Mouse (Mus musculus): ENCODE data around the gene Abr. TPM values are rescaled to one million over a fixed set of nuclear protein-coding genes. Genes with fewer than 3 reads are reported as not detected.

Abr gene
- total RNA-seq, 2 experiments from 2014 or later: 439 to 452 TPM

DNA sequence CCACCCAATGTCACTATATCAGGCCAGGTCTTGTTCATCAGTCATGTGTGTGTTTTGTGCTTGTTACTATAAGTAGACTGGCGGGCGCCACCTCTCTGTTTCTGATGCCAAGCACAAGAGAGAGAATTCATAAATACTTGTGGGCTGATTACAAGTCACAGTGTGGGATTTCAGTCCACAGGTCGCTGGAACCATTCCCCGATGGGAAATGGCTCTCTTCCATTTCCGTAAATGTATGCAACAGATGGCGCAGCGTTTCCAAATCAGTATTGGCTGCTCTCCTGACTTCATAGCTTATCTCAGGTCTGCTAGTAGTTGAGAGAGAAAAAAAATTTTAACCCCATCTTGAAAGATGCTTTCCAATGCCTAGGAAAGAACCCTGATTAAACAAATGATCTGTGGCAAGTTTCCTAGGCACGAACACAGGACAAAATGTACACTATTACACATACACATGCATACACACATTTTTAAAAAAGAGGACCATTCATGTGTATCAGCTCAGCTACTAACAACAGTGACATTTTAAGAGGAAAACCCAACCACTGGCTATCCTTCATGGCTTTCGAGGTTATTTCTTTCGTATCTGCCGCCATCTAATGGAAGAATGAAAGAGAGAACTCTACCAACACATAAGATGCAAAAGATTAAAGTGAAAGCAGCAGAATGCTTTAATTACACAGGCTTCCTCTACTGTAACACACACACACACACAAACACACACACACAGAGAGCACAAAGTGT is 222.4 kb downstream of the Abr start:
- no peak for DNase-seq (ENCODE audit: low spot score in 2 of 2)
- intact Hi-C loops (cut with DNase I): loop anchor here (1.0 to 5.0 kb wide), 2 partner anchors 127 to 146 kb away; no protein-coding TSS in a partner anchor

DNA sequence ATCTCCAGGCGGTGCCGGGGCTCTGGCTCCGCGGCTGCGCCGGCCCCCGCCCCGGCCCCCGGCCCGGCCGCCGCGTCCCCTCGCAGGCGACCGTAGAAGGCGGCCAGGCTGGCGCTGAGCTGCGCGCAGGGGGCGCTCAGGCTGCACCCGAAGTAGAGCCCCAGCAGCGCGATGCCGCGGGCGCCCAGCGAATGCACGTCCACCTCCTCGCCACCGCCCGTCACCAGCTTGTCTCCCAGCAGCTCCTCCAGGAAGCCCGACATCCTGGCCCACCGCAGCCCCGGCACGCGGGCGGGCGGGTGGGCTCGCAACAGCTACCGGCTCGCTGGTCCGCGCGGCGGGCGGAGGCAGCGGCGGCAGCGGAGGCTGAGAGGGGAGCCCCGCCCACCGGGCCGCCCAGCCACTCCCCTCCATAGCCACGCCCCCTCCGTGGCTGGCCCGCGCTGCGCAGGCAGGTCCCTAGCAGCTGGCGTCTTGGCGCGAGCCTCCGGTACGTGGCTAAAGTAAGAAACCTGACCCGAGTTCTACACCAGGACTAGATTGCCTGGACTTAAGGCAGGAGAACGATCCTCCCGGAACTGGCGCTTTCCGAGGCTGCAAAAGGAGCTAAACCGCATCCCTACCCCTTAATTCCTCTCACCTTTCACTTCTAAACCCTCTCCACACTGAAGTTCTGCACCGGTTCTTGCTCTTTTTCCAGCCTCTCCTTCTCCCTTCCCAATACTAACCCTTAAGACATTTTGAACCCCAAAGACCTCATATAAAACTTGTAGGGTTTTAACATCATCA is 223.1 kb downstream of the Abr start, which contains the start of gene Nxn:
Gene Nxn (minus strand): TSS at position 343 of the 789 bp plus-strand sequence.
- DNase-seq (ENCODE audit: low spot score in 2 of 2): peak; percentile 80
- intact Hi-C loops (cut with DNase I): loop anchor here (1.0 to 5.0 kb wide), 2 partner anchors 127 to 146 kb away; no protein-coding TSS in a partner anchor

DNA sequence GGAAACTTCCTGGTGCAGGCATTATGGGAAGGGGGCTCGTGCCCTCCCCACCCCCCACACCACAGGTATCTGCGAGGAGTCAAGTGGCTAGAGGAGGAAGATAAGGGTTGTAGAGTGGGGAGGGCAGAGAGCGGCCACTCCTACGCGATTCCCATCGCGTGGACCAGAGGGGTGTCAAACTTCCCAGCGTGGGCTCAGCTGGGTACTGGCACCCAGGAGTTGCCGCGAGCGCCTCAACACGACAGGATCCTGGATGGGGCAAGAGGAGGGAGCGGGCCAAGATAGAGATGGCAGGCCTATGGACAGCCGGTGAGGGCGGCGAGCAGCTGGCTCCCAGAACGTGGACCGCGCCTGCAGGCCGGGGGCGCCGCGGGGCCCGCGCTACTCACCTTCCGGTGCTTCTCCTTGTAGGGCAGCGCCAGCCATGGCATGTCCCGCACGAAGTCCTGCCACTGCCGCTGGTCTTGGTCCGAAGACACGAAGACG is 223.8 kb downstream of the Abr start:
- intact Hi-C loops (cut with DNase I): loop anchor here (5.0 kb wide), 1 partner anchor 126 kb away; no protein-coding TSS in a partner anchor
- no peak for DNase-seq (ENCODE audit: low spot score in 2 of 2)

DNA sequence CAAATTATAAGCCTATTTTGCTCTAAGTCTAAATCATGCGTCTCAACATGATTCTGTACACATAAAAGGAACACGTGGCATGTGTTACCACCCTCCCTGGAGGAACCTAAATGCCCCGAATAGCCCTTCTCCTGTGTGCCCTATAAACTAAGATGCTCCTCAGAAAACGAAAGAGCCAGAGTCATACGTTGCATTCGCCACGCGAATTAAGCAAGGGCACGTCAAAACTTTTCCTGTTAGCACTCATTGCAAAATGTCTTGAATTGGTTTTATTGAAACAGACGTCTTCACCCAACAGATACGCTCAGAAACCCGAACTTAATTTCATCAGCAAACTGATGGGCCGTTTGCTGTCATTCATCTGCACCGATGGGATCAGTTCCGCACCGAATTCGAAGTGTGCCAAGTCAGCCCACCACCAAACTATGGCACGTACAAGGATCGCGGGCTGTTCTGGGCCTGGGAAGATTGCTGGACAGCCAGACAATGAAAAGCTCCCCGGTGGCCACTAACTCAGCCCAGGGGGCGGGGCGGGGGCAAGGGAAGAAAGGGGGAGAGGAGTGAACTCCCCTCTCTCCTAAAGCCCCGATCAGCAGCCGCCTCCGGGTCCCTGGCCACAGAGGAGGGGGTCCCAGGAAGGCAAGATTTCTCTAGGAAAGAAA is 224.3 kb downstream of the Abr start:
- intact Hi-C loops (cut with DNase I): loop anchor here (5.0 kb wide), 1 partner anchor 125 kb away; no protein-coding TSS in a partner anchor
- no peak for DNase-seq (ENCODE audit: low spot score in 2 of 2)

DNA sequence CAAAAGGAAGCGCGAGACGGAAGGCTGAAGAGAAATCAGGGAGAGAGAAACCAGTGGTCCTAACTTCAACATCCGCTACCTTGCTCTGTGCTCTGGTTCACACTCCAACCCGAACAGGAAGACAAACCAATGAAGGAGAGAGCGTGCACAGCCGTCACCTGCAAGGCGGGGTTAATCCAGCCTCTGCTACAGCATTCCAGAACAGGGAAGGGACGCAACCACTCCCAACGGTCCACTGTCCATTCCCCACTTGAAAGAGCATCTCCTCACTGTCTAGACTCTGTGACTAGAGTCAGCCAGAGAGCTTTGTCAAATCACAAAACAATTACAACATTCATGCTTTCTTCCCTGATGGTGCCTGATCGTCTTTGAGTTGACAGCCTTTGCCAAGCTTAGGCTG is 229.1 kb downstream of the Abr start:
- intact Hi-C loops (cut with DNase I): no loop called here
- no peak for DNase-seq (ENCODE audit: low spot score in 2 of 2)

DNA sequence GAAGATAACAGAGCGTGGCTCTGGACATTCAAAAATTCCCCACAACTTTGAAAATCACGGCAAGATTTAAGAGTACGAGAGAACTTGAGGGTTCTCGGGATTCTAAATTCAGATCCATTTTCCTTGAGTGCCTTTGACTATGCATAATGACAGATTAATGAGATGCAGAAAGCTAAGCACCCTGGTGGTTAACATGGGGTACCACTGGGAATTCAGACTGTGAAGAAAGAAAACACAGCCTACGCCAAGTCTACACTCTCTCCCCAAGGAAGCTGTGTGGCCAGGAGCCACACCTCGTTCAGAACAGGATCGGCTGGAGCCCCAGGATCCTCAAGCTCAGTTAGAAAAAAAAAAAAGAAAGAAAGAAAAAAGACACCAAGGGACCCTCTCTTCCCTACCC is 229.6 kb downstream of the Abr start:
- no peak for DNase-seq (ENCODE audit: low spot score in 2 of 2)
- intact Hi-C loops (cut with DNase I): no loop called here

- intact Hi-C loops (cut with DNase I): no loop called here
Observed at GRCm38 (mm10) chr11:76388711-76389110, 233.4 kb downstream of the Abr start.

GRCm38 (mm10) chr11:76387097-76387496 is 235.0 kb downstream of the Abr start:
- DNase-seq (ENCODE audit: low spot score in 2 of 2): no peak
- intact Hi-C loops (cut with DNase I): no loop called here

More at GRCm38 (mm10) chr11:76388711-76389110, 233.4 kb downstream of the Abr start:
- no peak for DNase-seq (ENCODE audit: low spot score in 2 of 2)

DNA sequence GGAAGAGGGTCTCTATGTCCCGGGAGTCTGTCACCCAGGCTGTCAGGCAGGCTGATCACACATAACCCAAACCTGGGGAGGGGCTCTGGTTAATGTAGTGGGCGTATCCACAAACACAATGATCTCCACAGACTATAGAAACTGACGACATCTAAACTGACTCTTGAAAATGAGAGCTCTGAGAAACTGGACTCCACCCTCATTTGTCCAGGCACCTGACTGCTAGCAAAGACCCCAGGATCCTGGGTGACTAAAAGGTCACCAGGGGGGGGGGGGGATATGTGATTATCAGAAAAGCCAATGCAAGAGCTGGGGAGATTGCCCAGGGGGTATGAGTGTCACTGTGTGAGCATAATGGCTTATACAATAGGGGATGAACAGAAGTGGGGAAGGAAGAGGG is 236.4 kb downstream of the Abr start:
- DNase-seq (ENCODE audit: low spot score in 2 of 2): no peak
- intact Hi-C loops (cut with DNase I): no loop called here

- DNase-seq (ENCODE audit: low spot score in 2 of 2): no peak
- intact Hi-C loops (cut with DNase I): no loop called here
Observed at GRCm38 (mm10) chr11:76385017-76385416, 237.1 kb downstream of the Abr start.

DNA sequence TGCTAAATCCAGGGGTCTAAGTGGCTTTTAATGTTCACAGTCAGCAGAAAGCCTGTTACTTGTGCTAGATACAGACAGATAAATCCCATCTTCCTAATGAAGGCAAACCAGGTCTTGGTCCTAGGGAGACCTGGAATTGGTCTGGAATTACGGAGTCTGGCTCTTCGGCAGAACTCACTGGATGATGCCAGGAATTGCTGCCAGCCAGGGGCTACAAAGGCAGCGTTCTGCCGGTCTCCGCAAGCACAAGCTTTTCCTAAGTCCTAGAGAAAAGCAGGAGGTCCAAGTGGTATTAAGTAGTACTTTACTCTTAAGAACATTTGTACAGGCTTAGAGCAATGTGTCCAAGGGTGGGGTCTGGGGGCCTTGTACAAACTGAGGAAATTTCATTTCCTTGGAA is 237.8 kb downstream of the Abr start:
- intact Hi-C loops (cut with DNase I): no loop called here
- DNase-seq (ENCODE audit: low spot score in 2 of 2): no peak

GRCm38 (mm10) chr11:76382711-76383324 is 239.3 kb downstream of the Abr start:
- no peak for DNase-seq (ENCODE audit: low spot score in 2 of 2)
- intact Hi-C loops (cut with DNase I): no loop called here

- no peak for DNase-seq (ENCODE audit: low spot score in 2 of 2)
- intact Hi-C loops (cut with DNase I): no loop called here
Observed at GRCm38 (mm10) chr11:76381201-76381885, 240.8 kb downstream of the Abr start.

- DNase-seq (ENCODE audit: low spot score in 2 of 2): no peak
- intact Hi-C loops (cut with DNase I): no loop called here
Observed at GRCm38 (mm10) chr11:76379921-76380544, 242.1 kb downstream of the Abr start.

DNA sequence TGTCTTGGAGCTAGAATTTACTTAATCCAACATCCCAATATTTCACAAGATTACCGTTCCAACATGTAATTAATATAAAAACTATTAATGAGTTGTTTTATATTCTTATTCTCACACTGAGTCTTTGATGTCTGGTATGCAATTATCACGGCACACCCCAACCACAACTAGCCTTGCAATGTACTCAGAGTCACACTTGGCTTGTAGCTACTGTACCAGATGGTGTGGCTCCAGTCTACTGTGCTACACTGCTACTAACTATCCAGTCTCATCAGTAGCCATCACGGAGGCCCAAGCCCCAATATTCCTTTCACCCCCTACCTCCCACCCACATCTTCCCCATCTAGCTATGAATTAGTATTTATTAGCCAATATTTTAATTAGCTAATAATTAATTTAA is 245.7 kb downstream of the Abr start:
- intact Hi-C loops (cut with DNase I): no loop called here
- no peak for DNase-seq (ENCODE audit: low spot score in 2 of 2)

GRCm38 (mm10) chr11:76374491-76375185 is 247.5 kb downstream of the Abr start:
- intact Hi-C loops (cut with DNase I): no loop called here
- DNase-seq (ENCODE audit: low spot score in 2 of 2): peak in 1 of 2 experiments; percentile 17

GRCm38 (mm10) chr11:76372534-76372933 is 249.6 kb downstream of the Abr start:
- intact Hi-C loops (cut with DNase I): no loop called here
- DNase-seq (ENCODE audit: low spot score in 2 of 2): no peak

- no peak for DNase-seq (ENCODE audit: low spot score in 2 of 2)
- intact Hi-C loops (cut with DNase I): no loop called here
Observed at GRCm38 (mm10) chr11:76372120-76372519, 250.0 kb downstream of the Abr start.
